Mouse (Mus musculus): ENCODE measurements around the gene Olfml1.

DNA sequence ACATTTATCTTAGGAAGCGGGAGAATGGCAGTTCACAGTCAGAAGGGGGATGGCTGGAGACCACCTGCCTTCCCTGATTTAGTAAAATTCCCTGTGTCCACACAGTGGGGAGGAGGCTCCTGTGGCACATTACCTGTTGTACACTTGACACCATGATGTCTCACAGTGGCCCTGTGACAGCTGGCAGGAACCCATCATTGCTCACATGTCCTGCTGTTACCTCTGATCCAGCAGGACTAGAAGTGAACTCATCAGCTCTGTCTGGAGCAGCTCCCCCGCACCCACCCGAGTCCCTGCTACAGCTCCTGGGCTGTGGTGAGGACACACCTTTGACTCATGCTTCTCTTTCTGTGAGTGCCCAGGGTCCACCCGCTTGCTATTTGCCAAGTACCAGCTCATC is 66.0 kb downstream of the Olfml1 start:
- TF ChIP-seq EP300 (IDR thresholded peaks at IDR 0.05; ENCODE audit: low read depth) (no peak), CTCF (IDR thresholded peaks at IDR 0.05; ENCODE audit: low read depth) (no peak)
